9 mouse cellular contexts compared by ENCODE assay signal in genomic region chr4:152130771-152131653, GRCm38 (mm10). TPM values are rescaled to one million over a fixed set of nuclear protein-coding genes. Genes with fewer than 3 reads are reported as not detected.
DNase-seq lines count a peak whose midpoint lies in the region; ATAC-seq and TF ChIP-seq lines count a peak whose summit lies in the region.
"Had no signal": no experiment of that assay in that cellular context is flagged by ENCODE, and none has a peak within 500 bp of the region (broad histone marks: within the 10 kb centered on the region; RNA-seq: fewer than 3 reads in every experiment).

No protein-coding gene starts in this region.

- peak overlapping the region; percentile 19; the same call in 1 of the 2 replicates for H3K9ac ChIP-seq in forebrain, embryonic 15.5 days (replicated peaks)
- 0 out of 2 replicates have a peak overlapping the region, but pooled peaks have one; percentile 1 for H3K9ac ChIP-seq in hindbrain, embryonic 11.5 days (ENCODE audit: low read depth, low read length)
- H3K9ac ChIP-seq in limb, embryonic 12.5 days (replicated peaks) = peak overlapping the region; percentile 50
- H3K9ac ChIP-seq in midbrain, embryonic 11.5 days (ENCODE audit: low read length) = no peak overlapping the region; the same call in 1 of the 2 replicates
- H3K9ac ChIP-seq in stomach, embryonic 16.5 days (ENCODE audit: low read length) = peak overlapping the region; percentile 70

- no peaks in the 10 kb centered on the region for H3K36me3 ChIP-seq in forebrain, embryonic 15.5 days
- no peaks in the 10 kb centered on the region for H3K36me3 ChIP-seq in hindbrain, embryonic 11.5 days (ENCODE audit: control insufficient read depth, insufficient read depth, low read length)
- no peaks in the 10 kb centered on the region for H3K36me3 ChIP-seq in limb, embryonic 12.5 days
- H3K36me3 ChIP-seq in midbrain, embryonic 11.5 days (ENCODE audit: control insufficient read depth, insufficient read depth, low read length) = no peaks in the 10 kb centered on the region
- H3K36me3 ChIP-seq in stomach, embryonic 16.5 days (ENCODE audit: control insufficient read depth, insufficient read depth, low read length) = no peaks in the 10 kb centered on the region

- peak; percentile 85 for ATAC-seq in forebrain, embryonic 15.5 days (replicated peaks)
- peak; percentile 59 for ATAC-seq in hindbrain, embryonic 11.5 days (ENCODE audit: low FRiP score)
- ATAC-seq in limb, embryonic 12.5 days (ENCODE audit: insufficient number of reproducible peaks, insufficient read depth, low FRiP score, low TSS enrichment, low read depth) = peak; percentile 53; the same call in 1 of the 2 replicates
- ATAC-seq in midbrain, embryonic 11.5 days (ENCODE audit: low FRiP score) = peak; percentile 72
- peak; percentile 69; the same call in 1 of the 2 replicates for ATAC-seq in stomach, embryonic 16.5 days (ENCODE audit: insufficient read depth, low FRiP score)

- peaks cover 31% of the 10 kb centered on the region for H3K4me1 ChIP-seq in forebrain, embryonic 15.5 days
- H3K4me1 ChIP-seq in hindbrain, embryonic 11.5 days (replicated peaks; ENCODE audit: control insufficient read depth, insufficient read depth, low read length) = peaks cover 25% of the 10 kb centered on the region
- H3K4me1 ChIP-seq in limb, embryonic 12.5 days (replicated peaks) = peaks cover 42% of the 10 kb centered on the region
- peaks cover 13% of the 10 kb centered on the region for H3K4me1 ChIP-seq in midbrain, embryonic 11.5 days (ENCODE audit: control insufficient read depth, insufficient read depth, low read length)
- H3K4me1 ChIP-seq in stomach, embryonic 16.5 days (ENCODE audit: control insufficient read depth, insufficient read depth, low read length) = peaks cover 30% of the 10 kb centered on the region

- under 1% methylated on average over 85 of the region's 85 CpGs for WGBS in forebrain, embryonic 15.5 days
- WGBS in hindbrain, embryonic 11.5 days = 1% methylated on average over 78 of the region's 85 CpGs
- WGBS in limb, embryonic 12.5 days = under 1% methylated on average over 82 of the region's 85 CpGs
- 1% methylated on average over 80 of the region's 85 CpGs for WGBS in midbrain, embryonic 11.5 days
- under 1% methylated on average over 84 of the region's 85 CpGs for WGBS in stomach, embryonic 16.5 days

- H3K4me3 ChIP-seq in layer of hippocampus, adult 2 months = peak overlapping the region; percentile 46
- H3K4me3 ChIP-seq in forebrain, embryonic 15.5 days = peak overlapping the region; percentile 30
- peak overlapping the region; percentile 24 for H3K4me3 ChIP-seq in hindbrain, embryonic 11.5 days (ENCODE audit: low read depth, low read length)
- peak overlapping the region; percentile 39 for H3K4me3 ChIP-seq in limb, embryonic 12.5 days (replicated peaks)
- peak overlapping the region; percentile 2; the same call in 1 of the 2 replicates for H3K4me3 ChIP-seq in midbrain, embryonic 11.5 days (ENCODE audit: low read depth, low read length)
- peak overlapping the region; percentile 43 for H3K4me3 ChIP-seq in stomach, embryonic 16.5 days (replicated peaks; ENCODE audit: low read length)

- H3K27ac ChIP-seq in layer of hippocampus, adult 2 months = peak overlapping the region; percentile 57; the same call in 1 of the 2 replicates
- no peak overlapping the region for H3K27ac ChIP-seq in forebrain, embryonic 15.5 days (replicated peaks)
- no peak overlapping the region for H3K27ac ChIP-seq in hindbrain, embryonic 11.5 days (ENCODE audit: low read depth, low read length)
- no peak overlapping the region for H3K27ac ChIP-seq in limb, embryonic 12.5 days
- H3K27ac ChIP-seq in midbrain, embryonic 11.5 days (ENCODE audit: low read depth, low read length) = no peak overlapping the region
- H3K27ac ChIP-seq in stomach, embryonic 16.5 days (ENCODE audit: low read length) = peak overlapping the region; percentile 41; the same call in 1 of the 2 replicates

- peak in 1 of 2 experiments; percentile 37 for DNase-seq in layer of hippocampus, adult 2 months (ENCODE audit: low spot score in 2 of 2)
- DNase-seq in layer of hippocampus, adult 9-10 months (ENCODE audit: low spot score) = no peak
- peak; percentile 60 for DNase-seq in R1 (ENCODE audit: low read depth, low spot score)
- DNase-seq in hindbrain, embryonic 11.5 days (ENCODE audit: low spot score) = peak; percentile 68
- DNase-seq in midbrain, embryonic 11.5 days (ENCODE audit: low spot score, missing footprints) = peak; percentile 95

- H3K9me3 ChIP-seq in forebrain, embryonic 15.5 days = no peaks in the 10 kb centered on the region
- H3K9me3 ChIP-seq in hindbrain, embryonic 11.5 days (ENCODE audit: control insufficient read depth, low read length) = no peaks in the 10 kb centered on the region
- no peaks in the 10 kb centered on the region for H3K9me3 ChIP-seq in limb, embryonic 12.5 days
- no peaks in the 10 kb centered on the region for H3K9me3 ChIP-seq in midbrain, embryonic 11.5 days (ENCODE audit: control insufficient read depth, low read length)
- no peaks in the 10 kb centered on the region for H3K9me3 ChIP-seq in stomach, embryonic 16.5 days (replicated peaks; ENCODE audit: control insufficient read depth, low read length)

- TF ChIP-seq CTCF in layer of hippocampus, adult 2 months (conservative IDR thresholded peaks at IDR 0.05) = peak; percentile 65

- peaks cover 83% of the 10 kb centered on the region for H3K27me3 ChIP-seq in forebrain, embryonic 15.5 days
- H3K27me3 ChIP-seq in hindbrain, embryonic 11.5 days (ENCODE audit: control insufficient read depth, insufficient read depth, low read length) = peaks cover 85% of the 10 kb centered on the region
- peaks cover 97% of the 10 kb centered on the region for H3K27me3 ChIP-seq in limb, embryonic 12.5 days
- H3K27me3 ChIP-seq in midbrain, embryonic 11.5 days (ENCODE audit: control insufficient read depth, insufficient read depth, low read length) = peaks cover 85% of the 10 kb centered on the region
- peaks cover 81% of the 10 kb centered on the region for H3K27me3 ChIP-seq in stomach, embryonic 16.5 days (ENCODE audit: control insufficient read depth, insufficient read depth, low read length)

- peak overlapping the region; percentile 47 for H3K4me2 ChIP-seq in forebrain, embryonic 15.5 days (replicated peaks)
- peak overlapping the region; percentile 49 for H3K4me2 ChIP-seq in hindbrain, embryonic 11.5 days (replicated peaks; ENCODE audit: low read depth, low read length)
- peak overlapping the region; percentile 67 for H3K4me2 ChIP-seq in limb, embryonic 12.5 days
- peak overlapping the region; percentile 29 for H3K4me2 ChIP-seq in midbrain, embryonic 11.5 days
- H3K4me2 ChIP-seq in stomach, embryonic 16.5 days (ENCODE audit: low read depth, low read length) = peak overlapping the region; percentile 63

RNA-seq across cellular contexts. Expression of gene Tnfrsf25, which starts 15.3 kb away (rescaled TPM):
- total RNA-seq in layer of hippocampus, adult 2 months (2021) = 10 to 100 TPM; 22.7 to 48.4 TPM
- polyA plus RNA-seq in forebrain, embryonic 15.5 days (2015; fragmentation: Nextera tagmentation; extraction: Ambion mirVana) = 0.53 and 1.0 TPM in 2 replicates
- polyA plus RNA-seq in hindbrain, embryonic 11.5 days (2014; fragmentation: Nextera tagmentation; extraction: Ambion mirVana) = 0.18 and 0.28 TPM in 2 replicates
- polyA plus RNA-seq in limb, embryonic 12.5 days (2016; fragmentation: Nextera tagmentation; extraction: Ambion mirVana) = 0.96 and 1.9 TPM in 2 replicates
- polyA plus RNA-seq in midbrain, embryonic 11.5 days (2014; fragmentation: Nextera tagmentation; extraction: Ambion mirVana) = 0.28 and 0.31 TPM in 2 replicates
- polyA plus RNA-seq in stomach, embryonic 16.5 days (2015; fragmentation: Nextera tagmentation; extraction: Ambion mirVana) = 1.5 and 2.1 TPM in 2 replicates

RNA-seq across cellular contexts. Expression of gene Espn, which starts 21.2 kb away (rescaled TPM):
- 1 to 10 TPM; 1.2 to 1.9 TPM for total RNA-seq in layer of hippocampus, adult 2 months (2021)
- 0.09 and 0.10 TPM in 2 replicates for polyA plus RNA-seq in forebrain, embryonic 15.5 days (2015; fragmentation: Nextera tagmentation; extraction: Ambion mirVana)
- polyA plus RNA-seq in hindbrain, embryonic 11.5 days (2014; fragmentation: Nextera tagmentation; extraction: Ambion mirVana) = 1.4 and 2.0 TPM in 2 replicates
- 1.9 and 2.3 TPM in 2 replicates for polyA plus RNA-seq in limb, embryonic 12.5 days (2016; fragmentation: Nextera tagmentation; extraction: Ambion mirVana)
- polyA plus RNA-seq in midbrain, embryonic 11.5 days (2014; fragmentation: Nextera tagmentation; extraction: Ambion mirVana) = 0.33 and 0.61 TPM in 2 replicates
- polyA plus RNA-seq in stomach, embryonic 16.5 days (2015; fragmentation: Nextera tagmentation; extraction: Ambion mirVana) = 8.6 and 9.1 TPM in 2 replicates

RNA-seq across cellular contexts. Expression of gene Hes2, which starts 27.7 kb away (rescaled TPM):
- not detected for total RNA-seq in layer of hippocampus, adult 2 months (2021)
- not detected in 2 replicates for polyA plus RNA-seq in forebrain, embryonic 15.5 days (2015; fragmentation: Nextera tagmentation; extraction: Ambion mirVana)
- polyA plus RNA-seq in hindbrain, embryonic 11.5 days (2014; fragmentation: Nextera tagmentation; extraction: Ambion mirVana) = 2.7 and 4.3 TPM in 2 replicates
- polyA plus RNA-seq in limb, embryonic 12.5 days (2016; fragmentation: Nextera tagmentation; extraction: Ambion mirVana) = not detected in 2 replicates
- polyA plus RNA-seq in midbrain, embryonic 11.5 days (2014; fragmentation: Nextera tagmentation; extraction: Ambion mirVana) = 1.0 and 1.4 TPM in 2 replicates
- polyA plus RNA-seq in stomach, embryonic 16.5 days (2015; fragmentation: Nextera tagmentation; extraction: Ambion mirVana) = 0.56 and 0.75 TPM in 2 replicates
- total RNA-seq: left cerebral cortex, postnatal 25 days had no signal

RNA-seq across cellular contexts. Expression of gene Acot7, which starts 46.9 kb away (rescaled TPM):
- total RNA-seq in layer of hippocampus, adult 2 months (2021) = 100 to 1,000 TPM; 306 to 335 TPM
- polyA plus RNA-seq in forebrain, embryonic 15.5 days (2015; fragmentation: Nextera tagmentation; extraction: Ambion mirVana) = 210 and 219 TPM in 2 replicates
- 116 and 125 TPM in 2 replicates for polyA plus RNA-seq in hindbrain, embryonic 11.5 days (2014; fragmentation: Nextera tagmentation; extraction: Ambion mirVana)
- polyA plus RNA-seq in limb, embryonic 12.5 days (2016; fragmentation: Nextera tagmentation; extraction: Ambion mirVana) = 37.6 and 40.2 TPM in 2 replicates
- polyA plus RNA-seq in midbrain, embryonic 11.5 days (2014; fragmentation: Nextera tagmentation; extraction: Ambion mirVana) = 92.5 and 93.5 TPM in 2 replicates
- 57.3 and 60.4 TPM in 2 replicates for polyA plus RNA-seq in stomach, embryonic 16.5 days (2015; fragmentation: Nextera tagmentation; extraction: Ambion mirVana)

RNA-seq across cellular contexts. Expression of gene Plekhg5, which starts 58.7 kb away (rescaled TPM):
- 100 to 1,000 TPM; 163 to 164 TPM for total RNA-seq in layer of hippocampus, adult 2 months (2021)
- 9.3 and 10.9 TPM in 2 replicates for polyA plus RNA-seq in forebrain, embryonic 15.5 days (2015; fragmentation: Nextera tagmentation; extraction: Ambion mirVana)
- 4.0 and 4.6 TPM in 2 replicates for polyA plus RNA-seq in hindbrain, embryonic 11.5 days (2014; fragmentation: Nextera tagmentation; extraction: Ambion mirVana)
- 17.4 and 17.7 TPM in 2 replicates for polyA plus RNA-seq in limb, embryonic 12.5 days (2016; fragmentation: Nextera tagmentation; extraction: Ambion mirVana)
- 3.6 and 5.1 TPM in 2 replicates for polyA plus RNA-seq in midbrain, embryonic 11.5 days (2014; fragmentation: Nextera tagmentation; extraction: Ambion mirVana)
- 12.3 and 14.1 TPM in 2 replicates for polyA plus RNA-seq in stomach, embryonic 16.5 days (2015; fragmentation: Nextera tagmentation; extraction: Ambion mirVana)

Comparison
In these comparisons a context has a peak if more than half of its experiments do, and no peak if none do; other contexts are left out.
1. H3K27ac ChIP-seq: peak in layer of hippocampus, adult 2 months (single experiment) and stomach, embryonic 16.5 days (single experiment); none in forebrain, embryonic 15.5 days (single experiment), hindbrain, embryonic 11.5 days (single experiment), limb, embryonic 12.5 days (single experiment) and midbrain, embryonic 11.5 days (single experiment).
2. Peak in every context shown above with its lines, with median percentiles within 50 percentile points of each other: H3K4me3 ChIP-seq, ATAC-seq and H3K4me2 ChIP-seq.